Mouse (Mus musculus) adrenal gland, adult (tissue): ENCODE measurements around the gene Ccdc151.

Source experiments
- DNase-seq, 2 experiments: peaks; one replicate each; pipeline ENCODE4 v3.0.0; 2022 to 2023; ENCODE audit warnings: low spot score in 1 of 2; ENCODE audit not compliant: inconsistent age in 2 of 2

Gene Ccdc151

GRCm38 (mm10) chr9:21960135-21960534 lies 42.3 kb downstream of the Ccdc151 start:
- no peak for DNase-seq

DNA sequence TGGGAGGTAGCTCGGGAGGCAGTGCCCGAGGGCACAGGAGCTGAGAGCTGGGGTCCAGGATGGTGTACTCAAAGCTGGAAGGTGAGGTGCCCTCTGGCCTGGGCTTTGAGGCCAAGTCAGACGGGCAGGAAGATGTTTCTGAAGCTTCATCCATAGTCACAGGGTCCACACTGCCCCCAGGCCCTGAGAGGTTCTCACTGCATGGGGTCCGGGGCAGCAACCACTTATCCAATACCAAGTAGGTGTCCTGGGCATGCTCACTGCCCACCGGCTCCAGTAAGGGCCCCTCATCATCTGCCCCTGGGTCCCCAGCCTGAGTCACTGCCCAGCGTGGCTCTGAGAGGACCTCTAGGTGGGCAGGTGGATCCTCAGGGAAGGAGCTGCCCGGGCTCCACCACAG lies 43.2 kb downstream of the Ccdc151 start:
- DNase-seq, result no peak

- peak in 1 of 2 experiments; percentile 54 for DNase-seq
These were observed 44.1 kb downstream of the Ccdc151 start for GRCm38 (mm10) chr9:21958372-21958771.

DNA sequence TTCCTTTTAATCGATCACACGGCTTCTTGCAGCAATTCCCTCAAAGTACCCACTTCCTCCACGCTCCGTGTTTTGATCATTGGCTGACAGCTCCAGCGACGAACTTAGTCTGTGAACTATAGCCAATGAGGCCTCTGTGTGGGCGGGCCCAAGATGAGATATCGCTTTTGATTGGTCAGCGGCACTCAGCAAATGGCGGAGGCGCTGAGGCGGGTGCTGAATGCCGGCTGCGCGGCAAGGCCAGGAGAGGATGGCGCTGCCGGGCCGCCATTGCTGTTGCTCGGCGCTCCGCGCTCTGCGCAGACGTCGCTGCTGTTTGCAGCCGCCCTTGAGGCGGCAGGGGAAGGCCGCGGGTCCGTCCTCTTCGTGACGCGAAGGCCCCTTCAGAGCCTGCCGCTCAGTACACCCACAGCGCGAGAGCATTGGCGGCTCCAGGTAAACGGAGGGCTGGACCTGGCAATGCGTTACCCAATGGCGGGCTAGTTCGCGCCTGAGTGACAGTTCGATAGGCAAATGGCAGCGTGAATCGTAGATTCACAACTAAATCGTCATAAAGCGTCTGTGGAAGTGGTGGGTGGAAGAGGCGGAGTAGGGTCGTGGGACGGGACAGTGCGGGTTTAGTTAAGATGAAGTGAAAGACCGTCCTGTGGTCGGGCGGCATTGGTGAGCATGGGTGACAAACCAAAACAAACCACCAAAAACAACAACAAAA lies 46.7 kb downstream of the Ccdc151 start, which contains the start of gene Swsap1:
Swsap1 (plus strand) TSS at position 186 of the 712 bp plus-strand sequence.
- peak; percentile 98 to 100 for DNase-seq

GRCm38 (mm10) chr9:21955225-21955569 lies 47.2 kb downstream of the Ccdc151 start:
- DNase-seq, result no peak

DNA sequence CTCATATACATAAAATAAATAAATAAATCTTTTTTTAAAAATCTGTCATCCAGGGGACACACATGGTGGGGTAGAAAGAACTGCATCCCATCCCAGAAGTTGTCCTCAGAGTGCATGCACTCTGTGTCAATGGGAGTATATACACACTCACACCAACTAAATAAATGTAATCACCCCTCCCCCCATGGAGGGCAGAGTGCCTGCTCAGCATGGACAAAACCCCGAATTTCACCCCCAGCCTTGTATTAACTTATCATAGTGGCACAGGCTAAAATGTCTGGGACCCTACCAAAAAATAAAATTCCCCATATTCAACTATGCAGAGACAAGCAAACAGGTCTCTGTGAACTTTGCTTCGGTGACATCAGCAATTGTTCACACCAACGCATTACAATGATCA lies 47.8 kb downstream of the Ccdc151 start:
- no peak for DNase-seq

GRCm38 (mm10) chr9:21953600-21953999 lies 48.8 kb downstream of the Ccdc151 start:
- no peak for DNase-seq

DNA sequence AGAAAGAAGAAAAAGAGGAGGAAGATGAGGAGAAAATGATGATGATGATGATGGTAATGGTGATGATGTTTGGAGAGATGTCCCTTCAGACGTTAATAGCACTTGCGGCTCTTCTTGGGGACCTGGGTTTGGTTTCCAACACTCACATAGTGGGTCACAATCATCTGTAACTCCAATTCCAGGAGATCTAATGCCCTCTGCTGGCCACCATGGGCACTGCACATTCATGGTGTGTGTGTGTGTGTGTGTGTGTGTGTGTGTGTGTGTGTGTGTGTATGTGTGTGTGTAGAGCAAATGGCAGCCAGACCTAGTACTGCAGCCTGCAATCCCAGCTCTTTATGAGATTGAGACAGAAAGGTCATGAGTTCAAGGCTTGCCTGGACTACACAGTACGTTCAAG lies 50.5 kb downstream of the Ccdc151 start:
- DNase-seq, result no peak

GRCm38 (mm10) chr9:21950322-21950721 lies 52.1 kb downstream of the Ccdc151 start:
- DNase-seq, result peak; percentile 56 to 90

DNA sequence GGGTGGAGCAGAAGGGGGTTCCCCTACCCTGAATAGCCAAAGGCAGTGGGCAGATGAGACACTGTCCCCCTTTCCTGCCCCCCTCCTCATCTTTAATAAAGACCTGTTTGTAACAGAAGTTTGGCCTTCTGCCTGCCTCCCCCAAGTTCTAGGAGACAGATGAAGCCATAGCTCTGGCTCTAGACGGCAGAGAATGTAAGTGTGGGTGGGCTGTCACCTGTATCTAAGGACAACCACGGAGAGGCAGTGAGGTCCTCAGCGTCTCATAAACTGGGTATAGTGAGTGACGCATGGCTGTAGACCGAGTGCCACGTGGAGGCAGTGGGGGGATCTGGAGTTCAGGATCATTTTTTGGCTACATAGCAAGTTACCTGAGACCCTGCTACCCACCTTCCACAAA lies 53.6 kb downstream of the Ccdc151 start:
- no peak for DNase-seq

GRCm38 (mm10) chr9:21948146-21948545 lies 54.3 kb downstream of the Ccdc151 start:
- DNase-seq, result no peak

- DNase-seq, result no peak
These were observed 54.8 kb downstream of the Ccdc151 start for GRCm38 (mm10) chr9:21947540-21948130.

GRCm38 (mm10) chr9:21944267-21944666 lies 58.2 kb downstream of the Ccdc151 start:
- DNase-seq, result no peak

DNA sequence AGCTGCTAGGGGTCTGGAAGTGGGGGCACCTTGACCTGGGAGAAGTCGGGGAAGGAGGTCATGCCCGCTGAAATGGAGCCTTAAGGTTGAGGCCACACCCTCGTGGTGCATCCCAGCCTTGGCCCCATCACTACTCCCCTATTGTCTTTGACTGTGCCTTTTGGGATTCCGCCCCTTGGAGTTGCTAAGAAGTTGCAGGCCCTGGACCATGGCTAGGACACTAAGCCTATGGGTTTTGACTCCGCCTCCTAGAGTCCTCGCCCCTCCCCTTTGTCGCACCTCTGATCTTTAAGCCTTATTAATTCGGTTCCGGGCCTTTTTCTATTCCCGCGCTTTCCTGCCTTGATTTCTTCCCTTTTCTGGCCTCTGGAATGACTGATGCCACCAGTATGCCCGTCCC lies 58.8 kb downstream of the Ccdc151 start:
- no peak for DNase-seq

- no peak for DNase-seq
These were observed 59.4 kb downstream of the Ccdc151 start for GRCm38 (mm10) chr9:21943046-21943445.
